Mouse (Mus musculus) 416B (cell line): ENCODE measurements around the gene Sbk1.
"Not testable (repeated sequence)": the region's sequence is repeated elsewhere in the genome, so short reads cannot be mapped to it uniquely, and the experiment has no call there.

Experiments
- DNase-seq: peaks from one replicate; pipeline ENCODE4 v3.0.0; 2011; ENCODE audit warnings: low read depth

Gene Sbk1

DNA sequence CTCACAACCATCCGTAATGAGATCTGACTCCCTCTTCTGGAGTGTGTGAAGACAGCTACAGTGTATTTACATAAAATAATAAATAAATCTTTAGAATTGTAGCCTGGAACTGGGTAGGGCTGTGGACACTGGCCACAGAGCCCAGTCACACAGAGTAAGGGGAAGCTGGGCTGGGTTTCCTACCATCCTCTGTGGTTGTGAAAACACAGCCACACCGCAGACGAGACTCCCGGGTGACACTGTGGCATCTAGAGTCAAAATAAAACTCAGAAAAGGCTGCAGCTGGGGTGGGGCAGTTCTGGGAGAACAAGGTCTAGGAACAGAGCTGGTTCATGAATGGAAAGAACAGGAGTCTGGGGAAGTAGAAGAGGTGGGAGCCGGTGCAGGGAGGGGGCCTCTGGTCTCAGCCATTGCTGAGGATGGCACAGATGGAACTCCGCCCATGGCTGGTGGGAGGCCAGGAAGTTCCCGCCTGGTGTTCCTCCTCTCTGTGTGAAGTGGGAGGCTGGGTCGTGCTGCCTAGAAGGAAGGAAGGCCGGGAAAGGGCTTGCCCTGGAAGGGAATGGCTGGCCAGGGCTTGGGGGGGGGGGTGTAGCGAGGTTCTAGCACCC lies 15.2 kb downstream of the Sbk1 start:
- peak; percentile 34 for DNase-seq

DNA sequence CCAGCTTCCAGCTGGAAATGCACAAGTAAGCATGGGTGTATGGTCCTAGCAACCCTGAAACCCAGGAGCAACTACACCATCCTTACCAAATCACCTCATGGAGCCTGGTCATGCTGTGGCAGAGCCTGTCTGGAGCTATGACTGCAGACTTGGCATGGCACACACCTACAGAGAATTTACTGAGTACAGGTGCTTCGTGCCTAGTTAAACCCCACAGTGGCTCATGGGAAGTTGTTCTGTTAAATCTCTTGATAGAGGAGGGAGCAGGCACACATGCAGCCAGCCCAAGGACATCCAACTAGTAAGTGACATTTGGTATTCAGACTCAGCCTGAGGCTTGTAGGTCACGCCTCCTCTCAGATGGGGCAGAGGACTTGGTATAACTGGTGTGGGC lies 15.7 kb downstream of the Sbk1 start:
- no peak for DNase-seq

DNA sequence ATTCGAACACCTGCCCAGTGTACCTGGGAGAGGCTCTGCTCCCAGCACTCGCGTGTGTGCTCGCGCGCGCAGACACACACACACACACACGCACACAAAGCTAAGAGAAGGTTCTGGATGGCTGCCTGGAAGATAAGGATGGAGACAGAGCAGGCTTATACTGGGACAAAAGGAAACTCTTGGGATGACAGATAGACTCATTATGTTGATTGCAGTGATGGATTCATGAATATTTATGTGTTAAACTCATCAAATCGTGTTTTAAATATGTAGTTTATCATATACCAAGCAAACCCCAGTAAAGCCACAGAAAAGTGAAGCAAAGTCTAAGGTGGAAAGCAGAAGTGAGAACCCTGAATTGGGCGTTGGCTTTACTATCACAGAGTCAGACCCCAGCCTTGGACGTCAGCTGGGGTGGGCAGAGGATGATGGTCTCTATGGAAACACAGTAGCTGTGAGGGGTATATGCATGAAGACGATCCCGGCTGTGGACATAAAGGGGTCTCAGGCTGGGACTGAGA lies 16.2 kb downstream of the Sbk1 start:
- no peak for DNase-seq

DNA sequence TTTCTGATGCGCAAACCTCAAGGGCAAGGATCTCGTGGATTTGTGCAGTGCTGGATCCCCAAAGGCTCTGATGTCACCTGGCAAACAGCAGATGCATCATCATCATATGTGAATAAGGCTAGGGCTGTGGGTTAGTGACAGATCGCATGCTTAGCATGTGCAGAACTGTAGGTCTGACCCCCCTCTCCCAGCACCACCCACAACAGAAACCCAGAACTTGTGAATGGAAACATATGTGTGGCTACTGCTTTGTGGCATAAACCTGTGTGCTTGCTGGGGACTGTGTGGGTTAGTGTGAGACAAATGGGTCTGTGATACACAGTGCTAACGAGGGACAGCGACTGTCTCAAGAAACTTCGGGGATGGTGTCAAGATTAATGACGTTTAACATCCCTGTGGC lies 17.0 kb downstream of the Sbk1 start:
- DNase-seq: no peak

DNA sequence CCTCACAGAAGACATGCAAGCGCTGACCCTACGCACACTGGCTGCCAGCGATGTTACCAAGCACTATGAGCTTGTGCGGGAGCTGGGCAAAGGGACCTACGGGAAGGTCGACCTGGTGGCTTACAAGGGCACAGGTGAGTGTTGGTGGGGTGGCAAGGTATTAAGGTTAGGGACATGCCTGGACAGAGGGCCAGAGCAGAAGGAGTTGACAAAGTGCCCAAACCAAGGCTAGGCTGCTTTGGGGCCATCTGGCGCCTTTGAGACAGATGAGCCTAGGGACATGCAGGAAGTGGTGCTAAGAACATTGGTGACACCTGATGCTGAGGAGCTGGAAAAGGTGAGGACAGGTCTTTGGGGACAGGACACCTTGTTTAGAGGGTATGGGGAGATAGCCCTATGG lies 17.5 kb downstream of the Sbk1 start:
- DNase-seq: no peak

DNA sequence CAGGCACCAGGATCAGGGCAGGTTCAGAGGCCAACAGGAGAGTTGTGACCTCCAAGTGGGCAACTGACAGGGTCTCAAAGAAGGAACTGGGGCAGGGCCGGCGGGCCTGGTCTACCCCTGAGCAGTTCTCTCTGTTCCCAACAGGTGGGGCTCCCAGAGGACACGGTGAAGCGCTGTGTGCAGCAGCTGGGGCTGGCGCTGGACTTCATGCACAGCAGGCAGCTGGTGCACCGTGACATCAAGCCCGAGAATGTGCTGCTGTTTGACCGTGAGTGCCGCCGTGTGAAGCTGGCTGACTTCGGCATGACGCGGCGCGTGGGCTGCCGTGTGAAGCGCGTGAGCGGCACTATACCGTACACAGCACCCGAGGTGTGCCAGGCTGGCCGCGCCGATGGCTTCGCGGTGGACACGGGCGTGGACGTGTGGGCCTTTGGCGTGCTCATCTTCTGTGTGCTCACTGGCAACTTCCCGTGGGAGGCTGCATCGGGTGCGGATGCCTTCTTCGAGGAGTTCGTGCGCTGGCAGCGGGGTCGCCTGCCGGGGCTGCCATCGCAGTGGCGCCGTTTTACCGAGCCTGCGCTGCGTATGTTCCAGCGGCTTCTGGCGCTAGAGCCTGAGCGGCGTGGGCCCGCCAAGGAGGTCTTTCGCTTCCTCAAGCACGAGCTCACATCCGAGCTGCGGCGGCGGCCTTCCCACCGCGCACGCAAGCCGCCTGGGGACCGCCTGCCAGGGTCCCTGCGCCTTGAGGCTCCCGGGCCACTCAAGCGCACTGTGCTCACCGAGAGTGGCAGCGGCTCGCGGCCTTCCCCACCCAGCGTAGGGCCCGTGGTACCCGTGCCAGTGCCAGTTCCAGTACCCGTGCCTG lies 19.5 kb downstream of the Sbk1 start:
- no peak for DNase-seq

DNA sequence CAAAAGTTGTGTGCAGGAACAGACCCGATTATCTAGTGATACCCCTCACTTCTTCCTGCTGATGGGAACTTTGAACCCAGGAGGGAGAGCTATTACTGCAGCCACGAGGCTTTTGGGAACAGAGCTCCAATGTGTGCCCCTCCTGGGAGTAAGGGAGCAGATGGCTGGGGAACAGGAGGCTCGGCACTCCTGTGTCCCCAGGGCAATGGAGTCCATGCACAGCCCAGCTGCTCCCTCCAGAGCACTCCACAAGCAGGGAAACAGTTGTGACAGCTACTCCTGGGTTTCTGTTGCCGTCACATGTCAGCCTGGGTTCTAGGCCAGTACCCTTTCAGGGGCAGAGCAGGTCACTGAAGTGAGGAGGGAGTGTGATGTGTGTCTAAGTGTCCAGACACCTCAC lies 20.7 kb downstream of the Sbk1 start:
- no peak for DNase-seq

DNA sequence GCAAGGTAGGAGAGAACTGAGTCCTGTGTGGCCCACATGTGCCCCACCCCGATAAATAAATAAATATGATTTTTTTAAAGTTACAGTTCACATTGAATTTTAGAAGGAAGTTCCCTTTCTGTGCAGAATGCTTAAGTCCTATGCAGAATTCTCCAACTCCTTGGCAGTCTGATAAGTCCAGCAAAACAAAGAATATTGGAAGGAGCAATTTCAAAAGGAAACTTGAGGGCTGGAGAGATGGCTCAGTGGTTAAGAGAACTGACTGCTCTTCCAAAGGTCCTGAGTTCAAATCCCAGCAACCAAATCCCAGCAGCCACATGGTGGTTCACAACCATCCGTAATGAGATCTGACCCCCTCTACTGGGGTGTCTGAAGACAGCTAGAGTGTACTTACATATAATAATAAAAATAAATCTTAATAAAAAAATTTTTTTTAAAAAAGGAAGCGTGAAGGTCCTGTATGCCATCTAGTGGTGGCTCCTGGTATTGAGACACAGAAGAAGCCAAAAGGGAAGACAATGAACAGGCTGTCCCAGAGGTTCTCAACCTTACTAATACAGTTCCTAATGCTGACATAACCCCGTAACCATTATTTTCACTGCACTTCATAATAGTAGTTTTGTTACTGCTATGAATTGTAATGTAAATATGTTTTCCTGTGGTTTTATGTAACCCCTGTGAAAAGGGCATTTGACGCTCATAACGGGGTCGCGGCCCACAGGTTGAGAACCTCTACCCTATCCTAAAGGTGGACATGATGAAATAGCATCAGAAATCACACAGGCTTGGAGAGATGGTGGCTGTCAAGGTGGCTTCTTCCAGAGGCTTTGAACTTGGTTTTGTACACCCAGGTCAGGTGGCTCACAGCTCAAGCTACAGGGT lies 25.4 kb downstream of the Sbk1 start:
- peak; percentile 71 for DNase-seq

DNA sequence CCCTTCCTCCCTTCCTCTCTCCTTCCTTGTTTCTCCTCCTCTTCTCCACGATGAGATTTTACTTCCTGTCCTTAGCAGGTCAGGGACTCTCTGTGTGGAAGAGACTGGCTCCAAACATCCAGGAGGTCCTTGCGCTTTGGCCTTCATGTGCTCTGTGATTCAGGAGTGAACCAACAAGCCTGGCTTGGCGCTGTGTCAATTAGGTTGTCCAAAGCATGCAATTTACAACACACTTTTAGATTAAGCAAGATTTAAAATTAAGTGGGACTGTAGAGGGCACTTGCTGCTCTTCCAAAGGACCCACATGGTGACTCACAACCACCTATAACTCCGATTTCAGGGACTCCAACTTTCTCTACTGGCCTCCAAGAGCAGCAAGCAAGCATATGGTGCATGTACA lies 26.4 kb downstream of the Sbk1 start:
- DNase-seq: peak; percentile 10

DNA sequence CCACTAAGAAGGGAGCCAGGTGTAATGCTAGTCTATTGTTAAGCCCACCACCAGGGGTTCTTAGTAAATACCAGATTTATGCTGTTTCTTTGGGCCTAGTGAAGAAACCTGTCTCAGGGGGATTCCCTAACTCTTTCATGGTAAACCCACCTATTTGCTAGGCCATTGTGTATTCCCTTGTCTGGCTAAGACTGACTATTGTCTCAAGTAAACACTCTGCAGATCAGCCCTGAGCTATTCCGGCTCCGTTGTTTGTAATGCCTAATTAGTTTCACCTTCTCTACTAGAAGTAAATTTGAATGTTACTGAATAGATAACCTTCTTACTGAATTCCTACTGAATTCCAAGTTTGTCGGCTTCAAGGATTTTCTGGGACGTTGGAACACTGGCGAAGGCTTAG lies 29.4 kb downstream of the Sbk1 start:
- DNase-seq: not testable (repeated sequence)

DNA sequence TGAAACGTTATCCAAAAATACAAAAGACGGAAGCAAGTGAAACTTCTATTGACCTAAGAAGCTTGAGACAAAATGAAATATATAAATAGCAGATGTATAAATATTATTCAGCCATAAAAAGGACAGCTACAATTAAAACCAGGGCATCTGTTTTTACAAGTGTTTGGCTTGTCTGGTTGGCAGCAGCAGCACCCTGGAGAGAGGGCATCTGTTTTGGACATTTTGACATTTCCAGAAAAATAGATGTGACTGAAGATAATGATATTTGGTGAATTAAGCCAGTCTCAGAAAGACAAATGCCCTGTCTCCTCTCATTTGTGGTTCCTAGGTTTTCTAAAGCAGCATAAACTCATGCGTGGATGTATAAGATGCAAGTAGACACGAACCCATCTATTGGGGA lies 39.4 kb downstream of the Sbk1 start:
- DNase-seq: no peak

DNA sequence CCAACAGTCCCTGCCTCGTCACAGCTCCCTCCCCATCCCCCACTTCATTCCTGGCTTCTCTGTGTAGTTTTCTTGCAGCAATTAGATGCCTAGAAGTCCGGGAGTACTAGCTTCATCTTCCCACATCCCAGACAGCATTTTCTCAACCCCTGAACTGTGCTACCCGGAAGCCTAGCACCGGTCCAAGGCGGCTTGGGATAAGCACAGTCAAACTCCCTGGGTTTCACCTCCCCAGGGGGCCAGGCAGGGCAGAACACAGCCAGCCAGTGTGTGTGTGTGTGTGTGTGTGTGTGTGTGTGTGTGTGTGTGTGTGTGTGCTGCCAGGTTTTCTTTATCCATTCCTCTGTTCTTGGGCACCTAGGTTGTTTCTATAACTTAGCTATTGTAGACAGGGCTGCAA lies 40.9 kb downstream of the Sbk1 start:
- DNase-seq: no peak

DNA sequence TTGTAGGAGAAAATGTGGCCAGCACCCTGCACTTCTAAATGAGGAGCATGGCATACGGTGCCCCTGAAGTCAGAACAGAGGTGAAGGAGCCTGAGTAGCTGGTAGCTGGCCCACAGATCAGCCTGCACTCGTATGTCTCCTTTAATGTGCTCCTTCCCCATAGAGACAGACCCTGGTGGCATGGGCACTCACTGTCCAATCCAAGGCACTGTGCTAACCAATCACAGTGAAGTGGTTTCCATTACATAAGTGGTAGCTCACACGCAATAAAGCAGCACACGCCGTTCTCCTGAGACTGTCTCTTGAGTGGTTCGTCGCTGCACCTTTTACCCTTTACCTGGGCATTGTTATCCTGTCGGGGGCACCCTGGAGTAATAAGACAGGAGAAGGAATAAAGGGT lies 41.9 kb downstream of the Sbk1 start:
- DNase-seq: no peak

DNA sequence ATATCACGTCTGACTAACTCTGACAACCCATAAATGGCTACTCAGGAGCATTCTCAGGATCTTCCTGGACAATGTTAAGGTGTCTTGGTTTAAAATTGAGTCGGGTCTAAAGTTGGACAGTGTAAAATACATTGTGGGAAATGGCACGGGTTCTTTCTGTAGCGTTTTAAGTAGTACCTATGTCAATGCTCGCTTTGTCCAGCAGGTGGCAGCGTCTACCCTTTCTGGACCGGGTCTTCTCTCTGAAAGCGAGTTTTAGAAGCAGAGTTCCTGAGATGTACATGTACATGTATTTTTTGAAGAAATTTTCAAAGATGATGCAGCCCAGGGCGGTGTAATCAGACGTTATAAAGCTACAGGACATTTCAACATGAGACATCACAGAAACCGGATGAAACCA lies 51.3 kb downstream of the Sbk1 start:
- DNase-seq: peak; percentile 92

DNA sequence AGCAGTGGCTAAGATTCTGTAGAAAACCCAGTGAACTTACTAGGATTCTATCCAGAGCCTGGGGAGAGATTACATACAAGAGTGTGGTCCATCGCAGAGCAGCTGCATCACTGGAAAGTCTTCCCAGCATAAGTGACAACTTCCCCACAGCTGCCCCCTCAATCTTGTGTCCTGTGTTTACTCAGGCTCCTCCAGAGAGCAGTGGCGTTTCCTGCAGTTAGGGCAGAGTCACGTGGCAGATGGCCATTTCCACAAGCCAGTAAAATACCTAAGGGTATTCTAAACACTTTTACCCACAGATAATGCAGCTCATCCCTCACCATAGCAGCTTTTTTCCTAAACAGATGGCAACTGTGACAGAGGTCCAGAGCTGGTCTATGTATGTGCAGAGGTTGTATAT lies 52.4 kb downstream of the Sbk1 start:
- DNase-seq: peak; percentile 91

DNA sequence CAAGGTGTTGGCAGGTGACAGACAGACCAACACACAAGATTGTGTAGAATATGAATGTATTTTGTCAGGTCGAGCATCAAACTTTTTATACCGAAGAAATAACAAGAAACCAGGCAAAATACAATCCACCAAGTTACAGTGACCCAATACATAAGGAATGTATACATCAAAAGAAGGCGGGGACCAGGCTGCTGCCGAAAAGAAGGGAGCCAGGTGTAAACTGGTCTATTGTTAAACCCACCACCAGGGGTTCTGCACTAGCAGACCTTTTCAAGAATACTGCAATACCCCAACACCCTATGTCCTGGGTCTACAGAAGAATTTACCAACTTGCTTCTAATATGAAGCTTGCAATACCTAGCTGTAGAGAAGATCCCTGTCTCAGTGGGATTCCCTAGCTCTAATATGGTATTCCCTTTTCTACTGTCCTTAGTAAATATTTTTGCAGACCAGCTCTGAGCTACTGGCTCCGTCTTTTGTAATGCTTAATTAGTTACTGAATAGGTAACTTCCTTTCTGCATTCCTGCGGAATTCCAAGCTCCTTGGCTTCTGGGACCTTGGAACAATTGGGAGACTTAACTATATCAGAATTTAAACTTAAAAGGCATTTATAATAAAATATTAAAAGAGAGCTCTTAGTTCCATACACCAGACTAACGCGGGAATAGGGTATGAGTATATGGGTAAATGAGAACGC lies 53.3 kb downstream of the Sbk1 start:
- not testable (repeated sequence) for DNase-seq

DNA sequence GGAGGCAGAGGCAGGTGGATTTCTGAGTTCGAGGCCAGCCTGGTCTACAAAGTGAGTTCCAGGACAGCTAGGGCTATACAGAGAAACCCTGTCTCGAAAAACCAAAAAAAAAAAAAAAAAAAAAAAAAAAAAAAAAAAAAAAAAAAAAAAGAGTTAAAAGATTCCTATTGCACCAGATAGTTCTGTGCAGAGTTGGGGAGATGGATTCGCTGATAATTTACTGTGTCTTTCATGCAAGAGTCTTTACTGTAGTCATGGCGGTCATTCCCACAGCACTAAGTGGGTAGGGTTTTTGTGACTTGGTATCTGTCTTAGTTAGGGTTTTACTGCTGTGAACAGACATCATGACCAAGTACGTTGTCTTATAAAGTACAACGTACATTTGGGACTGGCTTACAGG lies 56.4 kb downstream of the Sbk1 start:
- DNase-seq: not testable (repeated sequence)

DNA sequence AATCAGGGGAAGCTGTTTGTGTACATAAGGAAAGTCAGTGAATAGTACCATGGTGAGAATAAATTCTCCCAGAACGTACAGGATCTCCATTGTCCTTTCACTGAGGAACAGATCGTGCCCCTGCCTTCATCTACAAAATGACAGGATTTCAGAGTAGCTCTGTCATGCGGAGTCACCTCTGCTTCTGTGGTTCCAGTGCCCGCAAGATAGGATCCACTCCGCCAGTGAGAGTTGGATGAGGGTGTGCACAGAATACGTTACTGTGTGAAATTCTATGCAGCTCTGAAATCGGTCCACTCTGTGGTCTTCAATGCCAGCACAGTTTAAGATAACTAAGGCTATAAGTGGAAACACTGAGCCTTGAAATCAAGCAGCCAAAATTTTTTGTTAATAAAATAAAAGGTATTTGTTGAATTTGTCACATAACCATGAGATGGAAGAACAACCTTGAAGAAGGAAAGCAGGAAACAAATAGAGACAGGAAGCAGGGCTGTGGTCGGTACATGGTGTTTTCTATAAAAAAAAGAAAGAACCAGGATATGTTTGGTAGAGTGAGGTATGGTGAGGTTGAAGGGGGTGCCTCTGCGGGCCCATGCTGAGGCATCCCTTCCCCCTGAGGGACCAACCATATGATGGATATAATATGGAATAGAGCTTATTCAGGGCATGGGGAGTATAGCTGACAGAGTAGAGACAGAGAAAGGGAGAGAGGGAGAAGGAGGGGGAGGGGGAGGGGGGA lies 57.7 kb downstream of the Sbk1 start:
- peak; percentile 61 for DNase-seq

DNA sequence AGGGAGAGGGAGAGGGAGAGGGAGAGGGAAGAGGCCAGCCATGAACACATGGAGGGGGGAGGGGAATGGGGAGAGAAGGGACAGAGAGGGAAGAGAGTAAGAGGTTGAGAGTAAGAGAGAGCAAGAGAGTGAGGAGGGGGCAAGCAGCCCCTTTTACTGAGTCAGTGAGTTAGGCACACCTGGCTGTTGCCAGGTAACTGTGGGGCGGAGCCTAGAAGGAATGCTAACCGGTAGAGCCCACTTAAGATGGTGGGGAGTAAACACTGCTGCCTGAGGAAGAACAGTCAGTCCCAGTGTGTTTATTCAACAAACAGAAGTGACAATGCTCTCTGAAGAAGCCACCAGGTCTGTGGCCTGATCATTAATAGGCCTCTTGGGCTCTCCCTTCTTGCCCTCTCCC lies 58.3 kb downstream of the Sbk1 start:
- no peak for DNase-seq

DNA sequence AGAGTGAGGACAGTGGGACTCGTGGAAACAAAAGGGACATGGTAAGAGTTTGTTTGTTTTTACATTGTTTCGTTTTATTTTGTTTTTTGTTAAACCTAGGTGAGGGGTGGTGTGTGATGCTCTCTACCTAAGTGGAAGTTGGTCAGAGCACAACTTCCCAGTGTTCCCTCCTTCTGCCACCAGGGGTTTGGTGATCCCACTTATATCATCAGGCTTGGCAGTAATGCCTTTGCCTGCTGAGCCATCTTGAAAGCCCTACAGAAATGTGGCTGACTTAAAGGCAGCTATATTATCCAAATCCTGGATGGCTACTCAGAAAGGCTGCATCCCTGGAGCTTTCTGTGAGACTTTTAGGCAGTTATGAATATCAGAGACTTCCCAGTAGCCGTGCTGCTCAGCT lies 60.3 kb downstream of the Sbk1 start:
- DNase-seq: no peak

DNA sequence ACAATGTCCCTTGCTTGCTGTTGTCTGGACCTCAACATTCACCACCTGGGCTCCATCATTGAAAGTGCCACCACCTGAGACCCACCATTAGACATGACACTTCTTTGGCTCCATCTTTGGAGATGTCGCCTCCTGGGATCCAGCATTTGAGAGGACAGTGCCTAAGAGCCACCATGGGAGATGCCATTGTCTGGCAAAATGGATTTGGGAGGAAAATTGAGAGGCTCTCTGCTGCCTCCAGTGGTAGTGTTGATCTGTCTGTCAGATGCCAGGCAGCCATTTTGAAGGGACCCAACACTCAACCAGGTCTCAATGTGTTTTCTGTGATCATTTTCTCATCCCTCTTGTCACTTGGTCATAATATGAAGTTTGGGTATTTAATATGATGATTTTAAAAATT lies 63.1 kb downstream of the Sbk1 start:
- DNase-seq: no peak
